Mouse (Mus musculus): ENCODE results near the gene Btf3.
A peak's percentile ranks its signal among the peaks of the same experiment; 100 is the strongest.

The Btf3 gene

DNA sequence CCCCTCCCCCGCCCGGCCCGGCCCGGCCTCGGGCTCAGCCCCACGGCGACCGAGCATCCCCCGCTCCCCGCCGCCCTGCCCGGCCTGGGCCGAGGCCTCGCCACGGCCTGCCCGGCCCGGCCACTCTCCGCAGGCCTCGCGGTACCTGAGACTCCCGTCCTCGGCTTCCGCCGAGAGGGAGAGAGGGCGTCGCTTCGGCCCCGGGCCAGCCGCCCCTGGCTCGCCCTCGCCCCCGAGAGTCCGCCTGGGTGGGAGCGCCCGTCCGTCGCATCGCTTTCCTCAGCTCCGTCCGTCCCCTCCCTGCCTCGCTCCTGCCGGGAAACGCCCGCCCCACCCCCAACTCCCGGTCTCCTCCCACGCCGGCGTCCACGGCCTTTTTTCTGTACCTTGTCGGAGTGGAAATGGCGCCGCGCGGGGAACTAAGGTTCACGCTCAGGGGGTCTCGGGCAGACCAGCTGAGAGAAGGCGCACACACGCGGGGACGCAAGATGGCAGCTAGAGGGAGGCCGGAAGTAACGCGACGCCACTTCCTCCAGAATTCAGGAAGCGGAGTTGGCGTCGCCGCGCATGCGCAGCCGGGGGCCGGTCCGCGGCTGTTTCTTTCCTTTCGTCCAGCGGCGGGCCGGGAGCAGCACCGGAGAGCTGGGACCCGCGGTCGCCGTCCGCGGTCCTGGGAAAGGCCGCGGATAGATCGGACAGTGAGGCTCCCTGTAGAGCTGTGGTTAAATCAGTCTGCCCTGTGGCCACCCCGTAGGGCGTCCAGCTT, at the start of gene Btf3:
Btf3 (minus strand) TSS at position 527 of the 766 bp plus-strand sequence.
- DNase-seq = peak; percentile 96

GRCm38 (mm10) chr13:98365766-98366421, 49.1 kb upstream of the Btf3 start:
- DNase-seq = peak; percentile 74

DNA sequence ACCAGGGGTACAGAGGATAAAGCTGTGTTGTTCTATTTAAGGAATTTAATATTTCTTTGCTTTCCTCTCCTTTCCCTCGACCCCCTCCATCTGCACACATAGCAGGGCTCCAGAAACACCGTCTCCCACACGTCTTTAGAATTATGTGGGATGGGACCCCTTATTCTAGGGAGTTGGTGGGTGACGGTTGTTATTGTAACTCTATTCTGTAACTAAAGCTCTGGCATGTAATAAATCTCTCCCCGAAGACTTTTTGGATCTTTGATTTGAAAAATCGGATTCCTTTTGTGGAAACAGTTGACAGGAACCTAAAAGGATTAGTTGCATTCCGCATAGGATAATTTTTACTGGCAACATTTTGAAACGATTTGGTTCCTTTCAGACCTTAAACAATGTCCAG, 48.3 kb upstream of the Btf3 start:
- no peak for DNase-seq

- DNase-seq = peak; percentile 59
These were observed 46.2 kb upstream of the Btf3 start for GRCm38 (mm10) chr13:98363046-98363445.

GRCm38 (mm10) chr13:98361161-98361560, 44.4 kb upstream of the Btf3 start:
- DNase-seq = no peak

DNA sequence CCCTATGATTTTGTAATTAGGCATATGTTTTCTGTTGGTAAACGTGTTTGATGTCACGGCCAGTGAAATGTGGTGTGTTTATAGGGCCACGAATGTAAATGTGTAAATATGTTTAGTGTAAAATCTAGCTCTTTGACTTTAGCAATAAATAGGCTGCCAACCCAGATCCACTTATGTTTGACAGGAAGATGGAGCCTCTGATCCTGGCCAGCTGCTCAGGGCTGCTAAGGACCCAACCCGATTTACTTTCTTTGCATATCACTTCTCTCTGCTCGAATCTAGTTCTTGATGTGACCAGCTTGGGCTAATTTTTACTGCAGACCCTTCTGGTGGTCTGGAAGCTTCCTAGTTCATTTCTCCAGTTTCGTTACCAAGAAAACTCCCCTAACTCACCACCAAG, 43.6 kb upstream of the Btf3 start:
- DNase-seq = peak; percentile 38

DNA sequence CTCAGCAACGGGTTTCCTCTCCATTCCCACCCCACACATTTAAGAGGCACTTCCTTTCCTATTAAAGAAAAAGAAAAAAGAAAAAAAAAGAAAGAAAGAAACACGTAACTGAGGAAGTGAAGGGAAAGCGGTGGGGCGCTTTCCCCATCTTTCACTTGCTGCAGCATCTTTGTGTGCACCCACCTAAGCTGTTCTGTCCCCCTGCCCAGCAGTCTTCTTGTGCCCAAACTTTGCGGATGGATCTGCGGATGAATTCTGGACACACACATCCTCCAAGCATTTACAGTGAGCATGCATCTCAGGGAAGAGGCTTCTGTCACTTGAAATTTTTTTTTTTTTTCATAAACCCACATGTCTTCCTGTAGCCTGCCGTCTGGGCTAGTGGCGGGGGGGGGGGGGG, 42.5 kb upstream of the Btf3 start:
- DNase-seq = peak; percentile 50

- DNase-seq = peak; percentile 57
These were observed 41.8 kb upstream of the Btf3 start for GRCm38 (mm10) chr13:98358424-98359181.

DNA sequence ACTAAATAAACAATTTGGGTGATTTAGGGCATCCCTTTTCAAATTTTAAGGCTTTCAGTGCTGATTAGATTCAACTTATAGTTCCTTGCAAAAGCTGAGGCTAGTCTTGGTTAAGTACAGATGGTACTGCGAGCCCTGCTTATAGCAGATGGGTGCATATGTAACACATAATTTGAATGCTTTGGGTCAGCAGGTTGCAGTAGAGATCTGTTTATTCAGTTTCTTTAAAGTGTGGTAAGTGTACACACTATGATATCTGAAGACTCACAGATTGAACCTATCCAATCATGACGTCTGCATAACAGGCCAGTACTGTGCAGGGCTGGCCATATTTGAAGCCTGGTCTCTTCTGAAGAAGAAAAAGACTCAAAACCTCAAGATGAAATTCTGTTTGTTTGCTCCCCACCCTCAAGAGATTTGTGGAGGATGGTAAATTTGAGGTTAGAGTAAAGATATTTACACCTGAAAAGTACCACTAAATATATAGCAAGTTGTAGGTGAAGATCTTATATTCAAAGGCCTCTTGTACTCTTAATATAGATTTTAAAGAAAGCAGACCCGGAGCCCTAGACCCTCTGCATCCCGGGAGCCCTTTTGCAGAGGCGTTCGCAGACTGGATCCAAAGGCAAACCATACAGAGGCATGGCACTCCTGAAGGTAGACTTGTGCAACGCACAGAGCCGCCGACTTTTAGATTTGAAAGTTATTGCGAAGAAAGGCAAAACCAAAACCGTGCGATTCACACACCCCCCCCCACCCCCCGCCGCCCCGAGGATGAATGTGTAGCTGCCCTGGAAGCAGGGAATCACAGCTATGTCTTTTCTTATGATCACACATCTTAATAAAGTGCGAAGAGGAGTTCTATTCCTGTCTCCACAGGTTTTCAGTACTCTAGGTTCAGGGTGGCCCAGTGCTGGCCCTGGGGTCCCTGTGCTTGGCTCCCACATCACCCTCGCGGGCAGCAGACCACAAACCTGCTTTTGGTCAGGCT, 40.9 kb upstream of the Btf3 start:
- DNase-seq = peak; percentile 53

DNA sequence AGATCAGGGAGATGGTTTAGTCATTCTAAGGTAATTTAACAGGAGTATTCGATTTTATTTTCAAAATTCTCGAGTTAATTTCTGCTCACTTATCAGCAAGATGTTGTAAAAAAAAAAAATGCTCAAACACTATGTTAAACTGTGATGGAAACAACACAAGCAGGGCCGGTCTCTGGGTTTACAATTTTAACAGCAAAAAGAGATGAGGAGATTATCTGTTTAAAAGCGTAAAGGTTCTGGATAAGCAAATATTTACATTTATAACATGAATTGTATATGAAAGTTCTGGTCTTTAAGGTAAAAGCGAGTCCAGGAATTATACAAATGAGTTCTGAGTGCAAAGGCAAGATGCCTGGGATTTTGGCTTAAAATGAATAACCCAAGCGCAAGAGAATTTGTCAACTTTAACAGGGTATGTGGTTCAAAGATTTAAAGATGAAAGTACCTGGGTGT, 40.2 kb upstream of the Btf3 start:
- peak; percentile 26 for DNase-seq

- DNase-seq = peak; percentile 50
These were observed 39.6 kb upstream of the Btf3 start for GRCm38 (mm10) chr13:98356176-98356972.

DNA sequence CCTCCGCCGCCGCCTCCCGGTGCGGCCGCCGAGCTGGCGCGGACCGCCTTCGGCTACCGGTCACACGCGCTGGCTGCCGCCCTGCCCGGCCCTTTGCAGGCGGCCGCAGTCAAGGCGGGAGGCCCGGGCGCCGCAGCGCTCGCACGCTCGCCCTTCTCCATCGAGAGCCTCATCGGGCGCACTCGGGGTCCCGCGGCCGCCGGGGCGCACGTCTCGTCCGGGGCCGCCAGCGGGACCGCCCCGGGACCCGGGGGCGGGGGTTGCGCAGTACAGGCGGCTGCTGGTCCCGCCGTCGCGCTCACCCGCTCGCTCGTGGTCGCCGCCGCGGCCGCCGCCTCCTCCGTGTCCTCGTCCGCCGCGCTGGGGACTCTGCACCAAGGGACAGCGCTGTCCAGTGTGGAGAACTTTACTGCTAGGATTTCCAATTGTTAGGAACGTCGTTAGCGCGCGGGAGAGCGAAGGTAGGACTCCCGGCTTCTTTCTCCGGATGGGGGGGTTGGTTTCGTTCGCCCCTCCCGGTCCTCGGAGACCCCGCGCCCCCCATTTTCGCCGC, 38.8 kb upstream of the Btf3 start:
- peak; percentile 64 for DNase-seq

DNA sequence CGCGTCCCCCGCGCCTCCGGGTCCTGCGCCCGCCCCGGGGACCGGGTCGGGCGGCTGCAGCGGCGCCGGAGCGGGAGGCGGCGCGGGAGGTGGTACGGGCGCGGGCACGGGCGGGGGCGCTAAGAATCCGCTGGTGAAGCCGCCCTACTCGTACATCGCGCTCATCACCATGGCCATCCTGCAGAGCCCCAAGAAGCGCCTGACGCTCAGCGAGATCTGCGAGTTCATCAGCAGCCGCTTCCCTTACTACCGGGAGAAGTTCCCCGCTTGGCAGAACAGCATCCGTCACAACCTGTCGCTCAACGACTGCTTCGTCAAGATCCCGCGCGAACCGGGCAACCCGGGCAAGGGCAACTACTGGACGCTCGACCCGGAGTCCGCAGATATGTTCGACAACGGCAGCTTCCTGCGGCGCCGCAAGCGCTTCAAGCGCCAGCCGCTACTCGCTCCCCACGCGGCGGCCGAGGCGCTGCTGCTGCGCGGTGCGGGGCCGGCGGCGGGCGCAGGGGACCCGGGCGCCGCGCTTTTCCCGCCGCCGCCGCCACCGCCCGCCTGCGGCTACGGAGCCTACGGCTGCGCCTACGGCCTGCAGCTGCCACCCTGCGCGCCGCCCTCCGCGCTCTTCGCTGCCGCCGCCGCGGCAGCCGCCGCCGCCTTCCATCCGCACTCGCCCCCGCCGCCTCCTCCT, 38.2 kb upstream of the Btf3 start:
- peak; percentile 69 for DNase-seq

- peak; percentile 90 for DNase-seq
These were observed 37.4 kb upstream of the Btf3 start, which contains the start of gene Foxd1 for GRCm38 (mm10) chr13:98354090-98354801. Foxd1 (plus strand) TSS chr13:98354242.

GRCm38 (mm10) chr13:98353709-98354089, 36.9 kb upstream of the Btf3 start:
- DNase-seq = no peak

GRCm38 (mm10) chr13:98352381-98352975, 35.7 kb upstream of the Btf3 start:
- DNase-seq = no peak

DNA sequence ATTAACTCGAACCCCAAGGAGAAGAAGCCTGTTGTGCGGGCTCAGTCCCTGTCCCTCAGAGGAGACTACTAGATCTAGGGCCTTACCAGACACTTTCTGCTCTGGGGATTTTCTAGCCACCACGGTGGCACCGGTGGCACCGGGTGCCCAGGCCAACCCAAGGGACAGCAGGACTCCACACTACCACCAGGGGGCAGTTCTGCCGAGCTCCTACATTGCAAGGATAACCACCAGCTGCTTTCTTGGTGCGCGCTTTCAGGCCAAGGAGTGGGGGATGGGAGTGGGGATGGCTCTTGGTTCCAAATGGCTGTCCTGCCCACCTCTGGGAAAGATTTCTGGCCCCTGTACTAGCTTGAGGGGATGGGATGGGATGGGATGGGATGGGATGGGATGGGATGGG, 34.7 kb upstream of the Btf3 start:
- DNase-seq = peak; percentile 73

GRCm38 (mm10) chr13:98349491-98349890, 32.7 kb upstream of the Btf3 start:
- no peak for DNase-seq

DNA sequence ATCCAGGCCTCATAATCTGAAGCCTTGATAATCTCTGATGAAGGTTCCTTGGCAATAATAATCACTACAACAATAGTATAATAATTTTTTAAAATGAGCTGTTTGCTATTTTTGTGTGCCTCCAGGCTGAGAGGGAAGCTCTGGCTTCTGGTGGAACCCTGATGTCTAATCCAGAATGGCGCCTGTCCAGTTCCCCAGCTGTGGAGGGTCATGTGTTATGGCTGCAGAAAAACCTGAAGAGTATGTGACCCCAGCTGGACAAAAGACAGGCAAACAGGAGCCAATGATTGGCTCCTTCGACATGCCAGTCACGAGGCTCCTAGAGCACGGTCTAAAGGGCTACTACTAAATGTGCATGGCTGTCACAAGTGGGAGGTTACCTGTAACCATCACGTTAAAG, 23.7 kb upstream of the Btf3 start:
- no peak for DNase-seq
